Mouse (Mus musculus) kidney, embryonic 15.5 days (tissue): ENCODE data around the gene Adam1a. TPM values are rescaled to one million over a fixed set of nuclear protein-coding genes. Genes with fewer than 3 reads are reported as not detected.

Experiments
- ATAC-seq: fragments of 200-750 bp; cut with Nextera tagmentation; replicated peaks from 2 replicates; pipeline ENCODE4 v1.8.0; 2017; ENCODE audit warnings: moderate TSS enrichment; ENCODE audit not compliant: low FRiP score
- H3K27ac ChIP-seq: fragments of 300-500 bp; sonication (generic); 2 replicates; pipeline ENCODE4 v1.5.1; 2015; ENCODE audit warnings: mild to moderate bottlenecking, inconsistent platforms
- H3K27me3 ChIP-seq: fragments of 300-500 bp; sonication (generic); 2 replicates; pipeline ENCODE4 v1.6.1; 2015; ENCODE audit warnings: inconsistent platforms
- H3K36me3 ChIP-seq: fragments of 300-500 bp; sonication (generic); 2 replicates; pipeline ENCODE4 v1.6.1; 2015; ENCODE audit warnings: inconsistent platforms
- H3K4me1 ChIP-seq: fragments of 300-500 bp; sonication (generic); 2 replicates; pipeline ENCODE4 v1.6.1; 2015; ENCODE audit warnings: inconsistent platforms
- H3K4me2 ChIP-seq: fragments of 300-500 bp; sonication (generic); 2 replicates; pipeline ENCODE4 v1.6.1; 2015; ENCODE audit warnings: moderate library complexity, mild to moderate bottlenecking, inconsistent platforms
- H3K4me3 ChIP-seq: fragments of 300-500 bp; sonication (generic); replicated peaks from 2 replicates; pipeline ENCODE4 v1.5.1; 2015; ENCODE audit warnings: mild to moderate bottlenecking, inconsistent platforms
- H3K9ac ChIP-seq: fragments of 300-500 bp; sonication (generic); 2 replicates; pipeline ENCODE4 v1.6.1; 2015; ENCODE audit warnings: mild to moderate bottlenecking, inconsistent platforms
- H3K9me3 ChIP-seq: fragments of 300-500 bp; sonication (generic); replicated peaks from 2 replicates; pipeline ENCODE4 v1.6.1; 2016; ENCODE audit warnings: inconsistent platforms
- WGBS: fragments of 180-500 bp; shearing (Covaris S2); methylation state at CpG from one replicate; pipeline ENCODE4 v1.1.7; 2015; ENCODE audit warnings: mixed read lengths; 5-methylcytosine and 5-hydroxymethylcytosine counted together
- polyA plus RNA-seq: library from polyadenylated mRNA; unstranded; fragments of >200 nt; fragmentation: Nextera tagmentation; extraction: Ambion mirVana; gene quantifications from 2 replicates; pipeline ENCODE4 v1.2.1, GENCODE M21; 2015

The Adam1a gene
- polyA plus RNA-seq, 1 experiment from 2014 or later = 1.9 TPM

DNA sequence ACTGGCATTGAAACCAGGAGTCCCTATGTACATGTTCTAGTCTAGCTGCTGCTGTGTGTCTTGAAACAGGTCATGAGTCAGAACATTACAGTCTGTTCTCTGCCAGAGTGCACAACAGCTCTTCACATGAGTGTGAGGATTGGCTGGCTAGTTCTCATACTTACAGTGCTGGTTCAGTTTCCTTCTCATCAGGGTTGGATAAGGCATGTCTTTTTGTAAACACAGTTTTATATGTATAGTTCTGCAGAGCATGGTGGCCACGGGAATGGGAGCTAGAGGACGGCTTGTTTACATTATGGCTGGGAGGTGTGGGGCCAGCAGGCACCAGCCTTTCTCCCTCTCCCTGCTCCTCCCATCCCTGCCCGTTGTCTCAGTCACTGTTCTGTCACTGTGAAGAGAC, 75.7 kb downstream of the Adam1a start:
- no peak for ATAC-seq

More for the DNA sequence above, 75.7 kb downstream of the Adam1a start:
- no peaks in the 10 kb centered on the region for H3K27me3 ChIP-seq
- H3K9ac ChIP-seq = no peak overlapping the region
- no peaks in the 10 kb centered on the region for H3K9me3 ChIP-seq
- no peak overlapping the region for H3K4me3 ChIP-seq
- H3K4me2 ChIP-seq = no peak overlapping the region
- WGBS = 18% methylated on average over 3 of the region's 3 CpGs
- H3K36me3 ChIP-seq = no peaks in the 10 kb centered on the region
- H3K27ac ChIP-seq = no peak overlapping the region
- no peaks in the 10 kb centered on the region for H3K4me1 ChIP-seq

Other genes with a start within 250 kb of the Adam1a start
- 51.2 and 55.6 TPM in 2 replicates for gene Trafd1, start 159.8 kb downstream of the Adam1a start, polyA plus RNA-seq
- 43.7 and 44.5 TPM in 2 replicates for gene Naa25, start 147.5 kb downstream of the Adam1a start, polyA plus RNA-seq
- gene Tmem116, start 93.6 kb downstream of the Adam1a start, polyA plus RNA-seq = 6.7 and 8.5 TPM in 2 replicates
- 165 and 174 TPM in 2 replicates for gene Erp29, start 93.0 kb downstream of the Adam1a start, polyA plus RNA-seq
- gene Adam1b, start 42.0 kb downstream of the Adam1a start, polyA plus RNA-seq = 0.08 and 0.22 TPM in 2 replicates
- gene Gm42878, start within 50 bp of the Adam1a start, polyA plus RNA-seq = not detected in 2 replicates
- 42.8 and 48.0 TPM in 2 replicates for gene Mapkapk5, start 423 bp upstream of the Adam1a start, polyA plus RNA-seq
- 197 and 222 TPM in 2 replicates for gene Aldh2, start 48.3 kb upstream of the Adam1a start, polyA plus RNA-seq
- gene Acad12, start 73.5 kb upstream of the Adam1a start, polyA plus RNA-seq = 2.8 and 3.0 TPM in 2 replicates
- gene Acad10, start 115.0 kb upstream of the Adam1a start, polyA plus RNA-seq = 3.1 and 3.6 TPM in 2 replicates
- gene Brap, start 115.1 kb upstream of the Adam1a start, polyA plus RNA-seq = 35.0 and 36.1 TPM in 2 replicates
- 50.1 and 54.9 TPM in 2 replicates for gene Atxn2, start 165.9 kb upstream of the Adam1a start, polyA plus RNA-seq